ENCODE assay signal across 23 mouse cellular contexts in genomic region chr7:141336296-141336695, GRCm38 (mm10). TPM values are rescaled to one million over a fixed set of nuclear protein-coding genes. Genes with fewer than 3 reads are reported as not detected.
DNase-seq lines count a peak whose midpoint lies in the region; TF ChIP-seq lines count a peak whose summit lies in the region.
"Had no signal": no experiment of that assay in that cellular context is flagged by ENCODE, and none has a peak within 500 bp of the region (broad histone marks: within the 10 kb centered on the region; RNA-seq: fewer than 3 reads in every experiment).

No protein-coding gene starts in this region.

- no peaks in the 10 kb centered on the region for H3K9me3 ChIP-seq in heart, embryonic 10.5 days
- no peaks in the 10 kb centered on the region for H3K9me3 ChIP-seq in limb, embryonic 10.5 days (replicated peaks)
- H3K9me3 ChIP-seq: G1E; heart, embryonic 12.5 days; hindbrain, embryonic 12.5 days; hindbrain, embryonic 15.5 days had no signal

- TF ChIP-seq CTCF in cerebellum, adult 2 months (IDR thresholded peaks at IDR 0.05; ENCODE audit: borderline replicate concordance, insufficient read depth, low read depth, low read length), result no peak
- no peak for TF ChIP-seq CTCF in left cerebral cortex, adult 2 months (IDR thresholded peaks at IDR 0.05)

- H3K27ac ChIP-seq in cerebellum, adult 2 months (ENCODE audit: insufficient read depth, low read length), result 0 out of 2 replicates have a peak overlapping the region, but pooled peaks have one; percentile 4
- H3K27ac ChIP-seq in heart, embryonic 10.5 days, result no peak overlapping the region
- H3K27ac ChIP-seq in left cerebral cortex, adult 2 months, result peak overlapping the region; percentile 70; the same call in 1 of the 2 replicates
- no peak overlapping the region for H3K27ac ChIP-seq in limb, embryonic 10.5 days
- H3K27ac ChIP-seq: hindbrain, embryonic 12.5 days; hindbrain, embryonic 15.5 days had no signal

- DNase-seq in cerebellum, adult 2 months, result no peak
- DNase-seq in cerebellum, adult 11 months, result no peak
- peak; percentile 67 for DNase-seq in heart, embryonic 10.5 days (ENCODE audit: low spot score)
- DNase-seq in heart, adult 9 months (ENCODE audit: low spot score in 2 of 2), result no peak
- DNase-seq in left cerebral cortex, adult 2 months (ENCODE audit: extremely low spot score in 1 of 2, low spot score in 2 of 2), result no peak
- DNase-seq in left cerebral cortex, postnatal 4 days, result no peak
- DNase-seq in fat pad, adult 2 months (ENCODE audit: extremely low read depth, low read depth, low spot score), result peak; percentile 34
- no peak for DNase-seq in limb, embryonic 10.5 days (ENCODE audit: low spot score)
- DNase-seq: adrenal gland, postnatal 10 days; adrenal gland, postnatal 36 days; B cell, adult 2 months; forebrain, postnatal 0 days; gastrocnemius, adult 2 months; gastrocnemius, postnatal 14 days; heart, adult 18-20 months had no signal

- no peaks in the 10 kb centered on the region for H3K27me3 ChIP-seq in cerebellum, adult 2 months (ENCODE audit: control insufficient read depth, insufficient read depth, low read length)
- peaks cover 31% of the 10 kb centered on the region for H3K27me3 ChIP-seq in heart, embryonic 10.5 days (ENCODE audit: insufficient read depth, poor library complexity, severe bottlenecking)
- peaks cover 32% of the 10 kb centered on the region for H3K27me3 ChIP-seq in limb, embryonic 10.5 days (ENCODE audit: low read depth, poor library complexity, severe bottlenecking)
- H3K27me3 ChIP-seq: CH12.LX; hindbrain, embryonic 15.5 days; Patski had no signal

- H3K4me3 ChIP-seq in cerebellum, adult 2 months (replicated peaks; ENCODE audit: insufficient read depth, low read depth, low read length), result no peak overlapping the region
- H3K4me3 ChIP-seq in heart, embryonic 10.5 days, result no peak overlapping the region
- H3K4me3 ChIP-seq in left cerebral cortex, adult 2 months, result no peak overlapping the region
- H3K4me3 ChIP-seq in limb, embryonic 10.5 days, result no peak overlapping the region
- H3K4me3 ChIP-seq: gastrocnemius, adult 2 months; heart, embryonic 12.5 days; hindbrain, embryonic 12.5 days; hindbrain, embryonic 15.5 days had no signal

- H3K4me1 ChIP-seq in cerebellum, adult 2 months (ENCODE audit: control insufficient read depth, insufficient read depth, low read length), result peaks cover 19% of the 10 kb centered on the region
- H3K4me1 ChIP-seq in heart, embryonic 10.5 days, result peaks cover 31% of the 10 kb centered on the region
- H3K4me1 ChIP-seq in limb, embryonic 10.5 days, result peaks cover 29% of the 10 kb centered on the region

- TF ChIP-seq POLR2A in cerebellum, adult 2 months (IDR thresholded peaks at IDR 0.05; ENCODE audit: borderline replicate concordance, insufficient read depth, low read length), result no peak

- intact Hi-C loops in left cerebral cortex, adult 2 months (cut with DNase I), result no loop called here
- intact Hi-C loops in left cerebral cortex, postnatal 4 days (cut with DNase I), result no loop called here

- WGBS in cerebellum, adult 2 months, result 54% methylated on average over 3 of the region's 3 CpGs
- WGBS in heart, embryonic 10.5 days, result 75% methylated on average over 3 of the region's 3 CpGs
- WGBS in limb, embryonic 10.5 days, result 83% methylated on average over 3 of the region's 3 CpGs

- H3K36me3 ChIP-seq in heart, embryonic 10.5 days, result peaks cover 27% of the 10 kb centered on the region
- H3K36me3 ChIP-seq in limb, embryonic 10.5 days, result peaks cover 45% of the 10 kb centered on the region

RNA-seq across cellular contexts. Expression of gene Eps8l2, which starts 2.4 kb away (rescaled TPM):
- polyA plus RNA-seq in cerebellum, adult 2 months (2012; rRNA removed), result 77.3 and 90.4 TPM in 2 replicates
- 3.1 and 8.2 TPM in 2 replicates for polyA plus RNA-seq in heart, embryonic 10.5 days (2016; fragmentation: Nextera tagmentation; extraction: Ambion mirVana)
- 1 to 10 TPM; 3.6 to 5.3 TPM for total RNA-seq in left cerebral cortex, adult 2 months (2021)
- total RNA-seq in left cerebral cortex, postnatal 4 days (2021), result under 1 TPM; 0.86 to 0.97 TPM
- 3.4 and 5.0 TPM in 2 replicates for polyA plus RNA-seq in limb, embryonic 10.5 days (2016; fragmentation: Nextera tagmentation; extraction: Ambion mirVana)
- polyA plus RNA-seq: G1E had no signal

RNA-seq across cellular contexts. Expression of gene Tmem80, which starts 8.8 kb away (rescaled TPM):
- polyA plus RNA-seq in cerebellum, adult 2 months (2012; rRNA removed), result 66.7 and 68.3 TPM in 2 replicates
- polyA plus RNA-seq in heart, embryonic 10.5 days (2016; fragmentation: Nextera tagmentation; extraction: Ambion mirVana), result 39.5 and 41.2 TPM in 2 replicates
- 10 to 100 TPM; 33.3 to 34.9 TPM for total RNA-seq in left cerebral cortex, adult 2 months (2021)
- total RNA-seq in left cerebral cortex, postnatal 4 days (2021), result 10 to 100 TPM; 21.1 to 21.9 TPM
- 42.9 and 46.1 TPM in 2 replicates for polyA plus RNA-seq in limb, embryonic 10.5 days (2016; fragmentation: Nextera tagmentation; extraction: Ambion mirVana)

RNA-seq across cellular contexts. Expression of gene Deaf1, which starts 8.8 kb away (rescaled TPM):
- 47.5 and 49.3 TPM in 2 replicates for polyA plus RNA-seq in cerebellum, adult 2 months (2012; rRNA removed)
- 35.6 and 39.4 TPM in 2 replicates for polyA plus RNA-seq in heart, embryonic 10.5 days (2016; fragmentation: Nextera tagmentation; extraction: Ambion mirVana)
- 10 to 100 TPM; 63.1 to 63.8 TPM for total RNA-seq in left cerebral cortex, adult 2 months (2021)
- 100 to 1,000 TPM; 246 to 267 TPM for total RNA-seq in left cerebral cortex, postnatal 4 days (2021)
- 44.1 and 59.5 TPM in 2 replicates for polyA plus RNA-seq in limb, embryonic 10.5 days (2016; fragmentation: Nextera tagmentation; extraction: Ambion mirVana)

RNA-seq across cellular contexts. Expression of gene Drd4, which starts 44.5 kb away (rescaled TPM):
- 0.49 and 0.76 TPM in 2 replicates for polyA plus RNA-seq in cerebellum, adult 2 months (2012; rRNA removed)
- polyA plus RNA-seq in heart, embryonic 10.5 days (2016; fragmentation: Nextera tagmentation; extraction: Ambion mirVana), result 0.13 TPM in 1 of 2 replicates, not detected in the other
- under 1 TPM; 0.27 to 0.44 TPM for total RNA-seq in left cerebral cortex, adult 2 months (2021)
- total RNA-seq in left cerebral cortex, postnatal 4 days (2021), result under 1 TPM; 0.48 to 0.54 TPM
- 0.68 and 0.93 TPM in 2 replicates for polyA plus RNA-seq in limb, embryonic 10.5 days (2016; fragmentation: Nextera tagmentation; extraction: Ambion mirVana)
- total RNA-seq: CH12.LX; gastrocnemius, adult 2 months; heart, adult 18-20 months; heart, postnatal 25 days; hematopoietic stem cell, adult 5-6 weeks had no signal
- polyA plus RNA-seq: G1E, Patski had no signal

RNA-seq across cellular contexts. Expression of gene Taldo1, which starts 55.7 kb away (rescaled TPM):
- 222 and 232 TPM in 2 replicates for polyA plus RNA-seq in cerebellum, adult 2 months (2012; rRNA removed)
- polyA plus RNA-seq in heart, embryonic 10.5 days (2016; fragmentation: Nextera tagmentation; extraction: Ambion mirVana), result 270 and 285 TPM in 2 replicates
- total RNA-seq in left cerebral cortex, adult 2 months (2021), result 10 to 100 TPM; 87.5 to 90.9 TPM
- total RNA-seq in left cerebral cortex, postnatal 4 days (2021), result 100 to 1,000 TPM; 146 to 152 TPM
- polyA plus RNA-seq in limb, embryonic 10.5 days (2016; fragmentation: Nextera tagmentation; extraction: Ambion mirVana), result 258 and 272 TPM in 2 replicates

Comparison
In these comparisons a context has a peak if more than half of its experiments do, and no peak if none do; other contexts are left out.
1. DNase-seq: peak in heart, embryonic 10.5 days (single experiment) and fat pad, adult 2 months (single experiment); none in cerebellum, adult 2 months (0 of 2), cerebellum, adult 11 months (single experiment), heart, adult 9 months (0 of 2), left cerebral cortex, adult 2 months (0 of 2), left cerebral cortex, postnatal 4 days (single experiment) and limb, embryonic 10.5 days (single experiment).
2. H3K27ac ChIP-seq: peak in cerebellum, adult 2 months (single experiment) and left cerebral cortex, adult 2 months (single experiment); none in heart, embryonic 10.5 days (single experiment) and limb, embryonic 10.5 days (single experiment).